Mouse (Mus musculus) midbrain, embryonic 16.5 days (tissue): Measurements from ENCODE around the gene Hist2h3b. TPM values are rescaled to one million over a fixed set of nuclear protein-coding genes. Genes with fewer than 3 reads are reported as not detected.
"Not testable (repeated sequence)": the region's sequence is repeated elsewhere in the genome, so short reads cannot be mapped to it uniquely, and the experiment has no call there.

Source experiments
- ATAC-seq: fragments of 200-750 bp; cut with Nextera tagmentation; 2 replicates; pipeline ENCODE4 v1.8.0; 2017; ENCODE audit warnings: moderate TSS enrichment
- H3K27ac ChIP-seq: fragments of 300-500 bp; sonication (generic); 2 replicates; pipeline ENCODE4 v1.5.1; 2014; ENCODE audit warnings: mild to moderate bottlenecking, low read length, mixed read lengths
- H3K27me3 ChIP-seq: fragments of 300-500 bp; sonication (generic); 2 replicates; pipeline ENCODE4 v1.6.1; 2014; ENCODE audit warnings: low read depth, low read length, mixed read lengths; ENCODE audit not compliant: control insufficient read depth, insufficient read depth
- H3K36me3 ChIP-seq: fragments of 300-500 bp; sonication (generic); 2 replicates; pipeline ENCODE4 v1.6.1; 2014; ENCODE audit warnings: mild to moderate bottlenecking, low read length, moderate library complexity, mixed read lengths; ENCODE audit not compliant: control insufficient read depth, insufficient read depth
- H3K4me1 ChIP-seq: fragments of 300-500 bp; sonication (generic); 2 replicates; pipeline ENCODE4 v1.6.1; 2014; ENCODE audit warnings: mild to moderate bottlenecking, low read length, mixed read lengths; ENCODE audit not compliant: control insufficient read depth, insufficient read depth
- H3K4me2 ChIP-seq: fragments of 300-500 bp; sonication (generic); 2 replicates; pipeline ENCODE4 v1.6.1; 2014; ENCODE audit warnings: mild to moderate bottlenecking, low read length, mixed read lengths
- H3K4me3 ChIP-seq: fragments of 300-500 bp; sonication (generic); 2 replicates; pipeline ENCODE4 v1.5.1; 2014; ENCODE audit warnings: low read depth, mild to moderate bottlenecking, low read length, moderate library complexity, mixed read lengths
- H3K9ac ChIP-seq: fragments of 300-500 bp; sonication (generic); 2 replicates; pipeline ENCODE4 v1.6.1; 2014; ENCODE audit warnings: low read depth, low read length, mixed read lengths
- H3K9me3 ChIP-seq: fragments of 300-500 bp; sonication (generic); replicated peaks from 2 replicates; pipeline ENCODE4 v1.6.1; 2014; ENCODE audit warnings: mild to moderate bottlenecking, low read length, mixed read lengths; ENCODE audit not compliant: control insufficient read depth, poor library complexity, severe bottlenecking
- WGBS: fragments of 180-500 bp; shearing (Covaris S2); extraction: QIAGEN DNeasy Blood & Tissue Kit; methylation state at CpG from one replicate; pipeline ENCODE4 v1.1.7; 2014; 5-methylcytosine and 5-hydroxymethylcytosine counted together
- polyA plus RNA-seq: library from polyadenylated mRNA; unstranded; fragments of >200 nt; fragmentation: Nextera tagmentation; extraction: Ambion mirVana; gene quantifications from 2 replicates; pipeline ENCODE4 v1.2.1, GENCODE M21; 2015

Hist2h3b gene
- polyA plus RNA-seq, 1 experiment from 2014 or later: 5.9 TPM

- Histone ChIP-seq H3K27me3 (no peaks in the 10 kb centered on the region), H3K4me3 (no peak overlapping the region), H3K9ac (no peak overlapping the region), H3K4me1 (peaks cover 17% of the 10 kb centered on the region; the same call in 1 of the 2 replicates), H3K9me3 (no peaks in the 10 kb centered on the region), H3K4me2 (no peak overlapping the region), H3K27ac (no peak overlapping the region), H3K36me3 (no peaks in the 10 kb centered on the region)
- WGBS: 93% methylated on average over 8 of the region's 8 CpGs
- no peak for ATAC-seq
Measured at GRCm38 (mm10) chr3:96266132-96266710, 2.2 kb upstream of the Hist2h3b start.

- Histone ChIP-seq H3K27ac (peak overlapping the region; percentile 25; the same call in 1 of the 2 replicates), H3K9ac (no peak overlapping the region), H3K27me3 (no peaks in the 10 kb centered on the region), H3K4me3 (no peak overlapping the region), H3K9me3 (no peaks in the 10 kb centered on the region), H3K4me1 (peaks cover 12% of the 10 kb centered on the region; the same call in 1 of the 2 replicates), H3K4me2 (no peak overlapping the region), H3K36me3 (no peaks in the 10 kb centered on the region)
- ATAC-seq: no peak
- WGBS: 82% methylated on average over 4 of the region's 4 CpGs
Measured at GRCm38 (mm10) chr3:96267541-96267940, 913 bp upstream of the Hist2h3b start.

- peak; percentile 67 for ATAC-seq
- H3K9me3 ChIP-seq, H3K36me3 ChIP-seq, H3K27me3 ChIP-seq: not testable (repeated sequence)
- Histone ChIP-seq H3K4me3 (peak overlapping the region; percentile 59), H3K27ac (peak overlapping the region; percentile 95), H3K9ac (peak overlapping the region; percentile 62), H3K4me1 (peaks cover 11% of the 10 kb centered on the region; the same call in 1 of the 2 replicates), H3K4me2 (peak overlapping the region; percentile 93)
- WGBS: under 1% methylated on average over 12 of the region's 44 CpGs
Measured at GRCm38 (mm10) chr3:96268776-96269378, 423 bp downstream of the Hist2h3b start.

- peak within 1 kb of the TSS; percentile 93 for H3K4me2 ChIP-seq
- WGBS: under 1% methylated on average over 45 of the region's 45 CpGs
- peak within 1 kb of the TSS; percentile 59 for H3K4me3 ChIP-seq
- H3K9ac ChIP-seq: peak within 1 kb of the TSS; percentile 77
- H3K4me1 ChIP-seq: peaks cover 7% of the 10 kb centered on the region; the same call in 1 of the 2 replicates
- ATAC-seq: peak; percentile 97
- no peaks in the 10 kb centered on the region for H3K27me3 ChIP-seq
- H3K27ac ChIP-seq: peak within 1 kb of the TSS; percentile 95
- no peaks in the 10 kb centered on the region for H3K9me3 ChIP-seq
- H3K36me3 ChIP-seq: no peaks in the 10 kb centered on the region
Measured at GRCm38 (mm10) chr3:96269511-96270474, 1.3 kb downstream of the Hist2h3b start, which contains the start of gene Hist2h2bb. Hist2h2bb (plus strand) TSS chr3:96269752.

- no peak overlapping the region for H3K27ac ChIP-seq
- no peak overlapping the region for H3K4me2 ChIP-seq
- H3K4me3 ChIP-seq: no peak overlapping the region
- no peak overlapping the region for H3K9ac ChIP-seq
- no peaks in the 10 kb centered on the region for H3K27me3 ChIP-seq
- 87% methylated on average over 17 of the region's 17 CpGs for WGBS
- no peaks in the 10 kb centered on the region for H3K9me3 ChIP-seq
- H3K36me3 ChIP-seq: no peaks in the 10 kb centered on the region
- H3K4me1 ChIP-seq: peaks cover 6% of the 10 kb centered on the region
- no peak for ATAC-seq
Measured at GRCm38 (mm10) chr3:96273591-96274465, 5.4 kb downstream of the Hist2h3b start.

GRCm38 (mm10) chr3:96277428-96277799 is 9.0 kb downstream of the Hist2h3b start:
- 13% methylated on average over 8 of the region's 8 CpGs for WGBS
- Histone ChIP-seq H3K9ac (peak overlapping the region; percentile 64), H3K27me3 (no peaks in the 10 kb centered on the region), H3K36me3 (no peaks in the 10 kb centered on the region), H3K4me1 (peaks cover 4% of the 10 kb centered on the region), H3K9me3 (no peaks in the 10 kb centered on the region), H3K4me3 (peak overlapping the region; percentile 49), H3K27ac (peak overlapping the region; percentile 90), H3K4me2 (peak overlapping the region; percentile 83)
- no peak; the same call in 1 of the 2 replicates for ATAC-seq

GRCm38 (mm10) chr3:96277800-96278624 is 9.6 kb downstream of the Hist2h3b start:
- Histone ChIP-seq H3K36me3 (no peaks in the 10 kb centered on the region), H3K9ac (peak overlapping the region; percentile 64), H3K27ac (peak overlapping the region; percentile 90), H3K9me3 (no peaks in the 10 kb centered on the region), H3K4me3 (peak overlapping the region; percentile 49), H3K4me2 (peak overlapping the region; percentile 83), H3K4me1 (peaks cover 4% of the 10 kb centered on the region), H3K27me3 (no peaks in the 10 kb centered on the region)
- peak; percentile 99 for ATAC-seq
- WGBS: under 1% methylated on average over 49 of the region's 49 CpGs
